Comparison of ENCODE assay signal across 8 mouse cellular contexts in genomic region chr11:97468639-97469287, GRCm38 (mm10). TPM values are rescaled to one million over a fixed set of nuclear protein-coding genes. Genes with fewer than 3 reads are reported as not detected.
DNase-seq lines count a peak whose midpoint lies in the region; ATAC-seq and TF ChIP-seq lines count a peak whose summit lies in the region.

No protein-coding gene starts in this region.

- H3K4me3 ChIP-seq in E14TG2a.4 (replicated peaks; ENCODE audit: low read length): no peak overlapping the region
- no peak overlapping the region for H3K4me3 ChIP-seq in forebrain, embryonic 12.5 days (replicated peaks)
- H3K4me3 ChIP-seq in heart, postnatal 0 days (ENCODE audit: low read depth, low read length): no peak overlapping the region
- no peak overlapping the region for H3K4me3 ChIP-seq in liver, postnatal 0 days (ENCODE audit: low read depth, low read length)
- no peak overlapping the region for H3K4me3 ChIP-seq in neural tube, embryonic 15.5 days (replicated peaks)

- no peaks in the 10 kb centered on the region for H3K9me3 ChIP-seq in E14TG2a.4 (ENCODE audit: low read length)
- H3K9me3 ChIP-seq in forebrain, embryonic 12.5 days: no peaks in the 10 kb centered on the region
- no peaks in the 10 kb centered on the region for H3K9me3 ChIP-seq in heart, postnatal 0 days (replicated peaks; ENCODE audit: control insufficient read depth, low read length)
- no peaks in the 10 kb centered on the region for H3K9me3 ChIP-seq in liver, postnatal 0 days (ENCODE audit: low read length)
- H3K9me3 ChIP-seq in neural tube, embryonic 15.5 days (replicated peaks): no peaks in the 10 kb centered on the region

- H3K36me3 ChIP-seq in E14TG2a.4 (ENCODE audit: insufficient read depth, low read length): peaks cover 91% of the 10 kb centered on the region
- peaks cover 34% of the 10 kb centered on the region for H3K36me3 ChIP-seq in forebrain, embryonic 12.5 days (replicated peaks)
- peaks cover 89% of the 10 kb centered on the region for H3K36me3 ChIP-seq in heart, postnatal 0 days (replicated peaks; ENCODE audit: control insufficient read depth, insufficient read depth, low read length)
- H3K36me3 ChIP-seq in liver, postnatal 0 days (replicated peaks; ENCODE audit: insufficient read depth, low read length): peaks cover 83% of the 10 kb centered on the region
- H3K36me3 ChIP-seq in neural tube, embryonic 15.5 days: peaks cover 71% of the 10 kb centered on the region

- no peak overlapping the region for H3K4me2 ChIP-seq in forebrain, embryonic 12.5 days
- H3K4me2 ChIP-seq in heart, postnatal 0 days (ENCODE audit: low read depth, low read length): no peak overlapping the region
- H3K4me2 ChIP-seq in liver, postnatal 0 days (ENCODE audit: low read depth, low read length): no peak overlapping the region
- H3K4me2 ChIP-seq in neural tube, embryonic 15.5 days: no peak overlapping the region

- H3K4me1 ChIP-seq in E14TG2a.4 (replicated peaks; ENCODE audit: low read depth, low read length): peaks cover 91% of the 10 kb centered on the region
- peaks cover under 1% of the 10 kb centered on the region; the same call in 1 of the 2 replicates for H3K4me1 ChIP-seq in forebrain, embryonic 12.5 days
- no peaks in the 10 kb centered on the region for H3K4me1 ChIP-seq in heart, postnatal 0 days (ENCODE audit: control insufficient read depth, insufficient read depth)
- no peaks in the 10 kb centered on the region for H3K4me1 ChIP-seq in liver, postnatal 0 days (ENCODE audit: insufficient read depth)
- H3K4me1 ChIP-seq in neural tube, embryonic 15.5 days: no peaks in the 10 kb centered on the region

- peaks cover 2% of the 10 kb centered on the region; the same call in 1 of the 2 replicates for H3K27me3 ChIP-seq in E14TG2a.4 (ENCODE audit: insufficient read depth, low read length)
- H3K27me3 ChIP-seq in forebrain, embryonic 12.5 days: peaks cover 13% of the 10 kb centered on the region
- H3K27me3 ChIP-seq in heart, postnatal 0 days (ENCODE audit: control insufficient read depth, insufficient read depth, low read length): no peaks in the 10 kb centered on the region
- no peaks in the 10 kb centered on the region for H3K27me3 ChIP-seq in liver, postnatal 0 days (ENCODE audit: insufficient read depth, low read length)
- H3K27me3 ChIP-seq in neural tube, embryonic 15.5 days (replicated peaks): no peaks in the 10 kb centered on the region

- ATAC-seq in forebrain, embryonic 12.5 days (ENCODE audit: low FRiP score): peak; percentile 44; the same call in 1 of the 2 replicates
- ATAC-seq in heart, postnatal 0 days (ENCODE audit: insufficient read depth, low read depth): peak; percentile 65; the same call in 1 of the 2 replicates
- peak; percentile 76 for ATAC-seq in liver, postnatal 0 days
- peak; percentile 65 for ATAC-seq in neural tube, embryonic 15.5 days (ENCODE audit: low FRiP score)

- no peak overlapping the region for H3K9ac ChIP-seq in forebrain, embryonic 12.5 days
- no peak overlapping the region for H3K9ac ChIP-seq in heart, postnatal 0 days (replicated peaks; ENCODE audit: low read depth, low read length)
- H3K9ac ChIP-seq in liver, postnatal 0 days (replicated peaks): no peak overlapping the region
- no peak overlapping the region for H3K9ac ChIP-seq in neural tube, embryonic 15.5 days (replicated peaks)

- peak; percentile 83 for DNase-seq in c-Kit-positive CD71-positive TER-119-negative erythroid progenitor cells, embryonic 14.5 days (ENCODE audit: low read depth)
- peak; percentile 90 for DNase-seq in heart, postnatal 0 days (ENCODE audit: low spot score)
- peak; percentile 84 to 96 for DNase-seq in kidney, postnatal 36 days
- DNase-seq in liver, postnatal 0 days: peak; percentile 89
- DNase-seq in testis, postnatal 10 days (ENCODE audit: low spot score): peak; percentile 94

- peak; percentile 89 for TF ChIP-seq CTCF in E14TG2a.4 (conservative IDR thresholded peaks at IDR 0.05; ENCODE audit: low read length)
- peak; percentile 99 for TF ChIP-seq CTCF in heart, postnatal 0 days (IDR thresholded peaks at IDR 0.05; ENCODE audit: low read depth)
- TF ChIP-seq CTCF in liver, postnatal 0 days (IDR thresholded peaks at IDR 0.05; ENCODE audit: low read depth): peak; percentile 99

- no peak overlapping the region for H3K27ac ChIP-seq in forebrain, embryonic 12.5 days
- no peak overlapping the region for H3K27ac ChIP-seq in heart, postnatal 0 days (ENCODE audit: low read depth)
- no peak overlapping the region for H3K27ac ChIP-seq in liver, postnatal 0 days (ENCODE audit: low read depth)
- H3K27ac ChIP-seq in neural tube, embryonic 15.5 days (replicated peaks): no peak overlapping the region

- TF ChIP-seq EP300 in heart, postnatal 0 days (IDR thresholded peaks at IDR 0.05; ENCODE audit: low read depth): no peak
- no peak for TF ChIP-seq EP300 in liver, postnatal 0 days (IDR thresholded peaks at IDR 0.05; ENCODE audit: low read depth)

- WGBS in forebrain, embryonic 12.5 days: 49% methylated on average over 14 of the region's 14 CpGs
- WGBS in heart, postnatal 0 days: 50% methylated on average over 14 of the region's 14 CpGs
- 61% methylated on average over 14 of the region's 14 CpGs for WGBS in liver, postnatal 0 days (ENCODE audit: insufficient replicate concordance)
- WGBS in neural tube, embryonic 15.5 days: 48% methylated on average over 14 of the region's 14 CpGs

RNA-seq across cellular contexts. Expression of gene 4933428G20Rik, which starts 31.4 kb away (rescaled TPM):
- polyA plus RNA-seq in forebrain, embryonic 12.5 days (2016; fragmentation: Nextera tagmentation; extraction: Ambion mirVana): 0.50 and 0.79 TPM in 2 replicates
- not detected in 2 replicates for total RNA-seq in heart, postnatal 0 days (2014; rRNA removed; ENCODE audit: low replicate concordance)
- 0.45 TPM in 2 replicates for polyA plus RNA-seq in heart, postnatal 0 days (2015; fragmentation: Nextera tagmentation; extraction: Ambion mirVana)
- 0.20 and 0.25 TPM in 2 replicates for polyA plus RNA-seq in liver, postnatal 0 days (2015; fragmentation: Nextera tagmentation; extraction: Ambion mirVana)
- 1.2 and 1.4 TPM in 2 replicates for polyA plus RNA-seq in neural tube, embryonic 15.5 days (2015; fragmentation: Nextera tagmentation; extraction: Ambion mirVana)

RNA-seq across cellular contexts. Expression of gene Arhgap23, which starts 53.4 kb away (rescaled TPM):
- polyA plus RNA-seq in forebrain, embryonic 12.5 days (2016; fragmentation: Nextera tagmentation; extraction: Ambion mirVana): 4.2 and 5.1 TPM in 2 replicates
- total RNA-seq in heart, postnatal 0 days (2014; rRNA removed; ENCODE audit: low replicate concordance): 44.0 and 53.5 TPM in 2 replicates
- 3.7 and 3.8 TPM in 2 replicates for polyA plus RNA-seq in heart, postnatal 0 days (2015; fragmentation: Nextera tagmentation; extraction: Ambion mirVana)
- 5.6 and 5.7 TPM in 2 replicates for polyA plus RNA-seq in liver, postnatal 0 days (2015; fragmentation: Nextera tagmentation; extraction: Ambion mirVana)
- polyA plus RNA-seq in neural tube, embryonic 15.5 days (2015; fragmentation: Nextera tagmentation; extraction: Ambion mirVana): 8.0 and 9.2 TPM in 2 replicates
